Mouse (Mus musculus) stomach, embryonic 15.5 days (tissue): ENCODE data around the gene Muc3. TPM values are rescaled to one million over a fixed set of nuclear protein-coding genes. Genes with fewer than 3 reads are reported as not detected.
A peak's percentile ranks its signal among the peaks of the same experiment; 100 is the strongest.

Source experiments
- ATAC-seq: fragments of 200-750 bp; cut with Nextera tagmentation; 2 replicates; pipeline ENCODE4 v1.8.0; 2017; ENCODE audit warnings: low read depth, moderate number of reproducible peaks, moderate TSS enrichment; ENCODE audit not compliant: insufficient read depth, low FRiP score
- H3K27ac ChIP-seq: fragments of 300-500 bp; sonication (generic); 2 replicates; pipeline ENCODE4 v1.5.1; 2015; ENCODE audit warnings: mild to moderate bottlenecking, inconsistent platforms
- H3K27me3 ChIP-seq: fragments of 300-500 bp; sonication (generic); replicated peaks from 2 replicates; pipeline ENCODE4 v1.6.1; 2015; ENCODE audit warnings: inconsistent platforms
- H3K36me3 ChIP-seq: fragments of 300-500 bp; sonication (generic); 2 replicates; pipeline ENCODE4 v1.6.1; 2015; ENCODE audit warnings: inconsistent platforms
- H3K4me1 ChIP-seq: fragments of 300-500 bp; sonication (generic); 2 replicates; pipeline ENCODE4 v1.6.1; 2015; ENCODE audit warnings: inconsistent platforms
- H3K4me2 ChIP-seq: fragments of 300-500 bp; sonication (generic); 2 replicates; pipeline ENCODE4 v1.6.1; 2015; ENCODE audit warnings: mild to moderate bottlenecking, inconsistent platforms
- H3K4me3 ChIP-seq: fragments of 300-500 bp; sonication (generic); replicated peaks from 2 replicates; pipeline ENCODE4 v1.5.1; 2015; ENCODE audit warnings: inconsistent platforms
- H3K9ac ChIP-seq: fragments of 300-500 bp; sonication (generic); 2 replicates; pipeline ENCODE4 v1.6.1; 2015; ENCODE audit warnings: inconsistent platforms
- H3K9me3 ChIP-seq: fragments of 300-500 bp; sonication (generic); 2 replicates; pipeline ENCODE4 v1.6.1; 2016; ENCODE audit warnings: inconsistent platforms
- WGBS: fragments of 180-500 bp; shearing (Covaris S2); methylation state at CpG from one replicate; pipeline ENCODE4 v1.1.7; 2015; 5-methylcytosine and 5-hydroxymethylcytosine counted together
- polyA plus RNA-seq: library from polyadenylated mRNA; unstranded; fragments of >200 nt; fragmentation: Nextera tagmentation; extraction: Ambion mirVana; gene quantifications from 2 replicates; pipeline ENCODE4 v1.2.1, GENCODE M21; 2015

Muc3 gene
- polyA plus RNA-seq, 1 experiment from 2014 or later = 1.9 TPM

DNA sequence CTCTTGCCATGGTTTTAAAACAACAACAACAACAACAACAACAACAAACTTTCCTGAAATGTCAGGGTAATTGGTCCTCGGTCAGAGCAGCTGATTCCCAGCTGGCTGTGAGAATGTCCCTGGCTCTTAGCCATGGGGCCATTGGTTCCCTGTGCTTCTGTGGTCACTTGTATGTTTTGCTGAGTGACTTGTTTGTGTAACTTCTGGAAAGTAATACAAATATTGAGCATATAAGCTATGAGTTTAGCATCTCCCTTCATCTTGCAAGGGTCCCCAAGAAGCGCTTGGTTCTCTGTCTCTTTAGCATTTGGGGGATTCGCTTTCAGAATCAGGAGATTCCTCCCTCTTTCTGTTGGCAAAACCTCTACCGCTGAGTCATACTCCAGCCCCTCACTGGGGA lies 42.7 kb downstream of the Muc3 start:
- no peak for ATAC-seq
- Histone ChIP-seq H3K4me3 (no peak overlapping the region), H3K27me3 (no peaks in the 10 kb centered on the region), H3K27ac (no peak overlapping the region), H3K9ac (no peak overlapping the region), H3K4me1 (no peaks in the 10 kb centered on the region), H3K9me3 (no peaks in the 10 kb centered on the region), H3K36me3 (no peaks in the 10 kb centered on the region), H3K4me2 (no peak overlapping the region)
- 73% methylated on average over 4 of the region's 4 CpGs for WGBS

- Histone ChIP-seq H3K4me1 (no peaks in the 10 kb centered on the region), H3K9ac (no peak overlapping the region), H3K4me2 (no peak overlapping the region), H3K4me3 (no peak overlapping the region), H3K27ac (no peak overlapping the region), H3K27me3 (no peaks in the 10 kb centered on the region), H3K36me3 (no peaks in the 10 kb centered on the region), H3K9me3 (no peaks in the 10 kb centered on the region)
- WGBS = 91% methylated on average over 2 of the region's 2 CpGs
- no peak for ATAC-seq
These were observed 45.2 kb downstream of the Muc3 start for GRCm38 (mm10) chr5:137103969-137104368.

DNA sequence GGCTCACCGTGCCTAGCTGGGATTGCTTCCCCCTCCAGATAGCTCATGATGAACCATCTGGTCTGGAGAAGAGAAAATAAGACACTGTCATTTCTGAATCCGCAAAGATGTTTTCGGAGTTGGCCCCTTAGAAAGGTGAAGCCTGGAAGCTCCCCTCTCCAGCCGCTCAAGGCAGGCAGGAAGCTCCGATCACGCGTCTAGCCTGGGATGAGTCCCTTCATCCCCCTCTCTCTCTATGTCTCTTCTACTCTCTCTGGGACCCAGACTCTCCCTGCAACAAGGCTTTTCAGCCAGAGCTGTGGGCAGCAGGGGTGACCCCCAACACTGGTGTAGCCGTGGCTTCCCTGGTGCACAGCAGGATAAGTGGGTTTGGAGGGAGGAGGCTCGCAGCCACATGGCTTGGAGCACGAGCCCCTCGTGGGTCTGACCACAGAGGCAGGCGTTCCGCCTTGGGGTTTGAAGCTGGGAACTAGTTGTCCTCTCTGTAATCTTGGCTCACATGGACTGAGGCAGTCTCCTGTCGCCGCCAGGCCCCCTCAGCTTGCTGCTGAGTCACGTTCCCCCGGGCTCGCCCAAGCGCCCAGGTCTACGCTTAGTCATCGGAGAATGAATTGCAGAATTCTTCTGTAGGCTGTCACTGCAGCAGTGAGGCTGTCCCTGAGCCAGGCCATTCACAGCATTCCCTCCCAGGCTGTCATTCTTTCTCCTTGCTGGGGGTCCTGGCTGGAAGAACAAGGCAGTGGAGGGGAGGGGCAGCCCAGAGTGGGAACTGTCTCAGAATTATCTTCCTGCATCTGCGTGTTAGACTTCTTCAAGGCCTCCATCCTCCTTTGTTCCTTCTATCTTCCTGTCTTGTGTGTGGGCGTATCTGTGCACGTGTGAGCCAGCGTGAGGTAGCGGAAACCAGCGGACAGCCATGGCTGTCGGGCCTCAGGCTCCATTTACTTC lies 46.3 kb downstream of the Muc3 start:
- WGBS = 60% methylated on average over 28 of the region's 28 CpGs
- Histone ChIP-seq H3K27me3 (no peaks in the 10 kb centered on the region), H3K4me3 (no peak overlapping the region), H3K4me1 (no peaks in the 10 kb centered on the region), H3K9me3 (no peaks in the 10 kb centered on the region), H3K36me3 (no peaks in the 10 kb centered on the region), H3K4me2 (no peak overlapping the region), H3K27ac (no peak overlapping the region), H3K9ac (no peak overlapping the region)
- ATAC-seq = peak; percentile 82

DNA sequence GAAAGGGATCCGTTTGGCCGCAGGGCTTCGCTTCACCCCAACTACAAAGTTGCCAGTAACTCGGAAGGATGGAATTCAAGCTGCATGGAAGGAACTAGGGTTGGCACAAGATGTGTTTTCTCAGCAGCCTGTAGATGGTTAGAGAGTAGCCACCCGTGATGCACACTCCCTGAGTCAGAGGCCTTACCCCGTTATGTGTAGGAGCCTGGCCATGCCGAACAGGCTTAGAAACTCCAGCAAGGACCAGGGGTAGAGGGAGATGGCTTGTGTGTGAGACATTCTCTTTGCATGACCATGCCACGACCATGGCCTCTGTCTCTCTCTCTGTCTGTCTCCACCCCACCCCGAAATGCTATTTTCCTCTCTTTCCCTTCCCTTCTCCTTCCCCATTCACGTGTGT lies 47.0 kb downstream of the Muc3 start:
- Histone ChIP-seq H3K4me3 (no peak overlapping the region), H3K9ac (no peak overlapping the region), H3K9me3 (no peaks in the 10 kb centered on the region), H3K4me1 (no peaks in the 10 kb centered on the region), H3K27me3 (no peaks in the 10 kb centered on the region), H3K27ac (no peak overlapping the region), H3K4me2 (no peak overlapping the region), H3K36me3 (no peaks in the 10 kb centered on the region)
- WGBS = 75% methylated on average over 10 of the region's 10 CpGs
- no peak for ATAC-seq

GRCm38 (mm10) chr5:137100660-137101059 lies 48.5 kb downstream of the Muc3 start:
- 55% methylated on average over 4 of the region's 4 CpGs for WGBS
- Histone ChIP-seq H3K4me1 (no peaks in the 10 kb centered on the region), H3K9me3 (no peaks in the 10 kb centered on the region), H3K27ac (no peak overlapping the region), H3K27me3 (no peaks in the 10 kb centered on the region), H3K4me2 (no peak overlapping the region), H3K9ac (no peak overlapping the region), H3K4me3 (no peak overlapping the region), H3K36me3 (no peaks in the 10 kb centered on the region)
- ATAC-seq = no peak

- no peak for ATAC-seq
- H3K9ac ChIP-seq = no peak overlapping the region
- WGBS = 57% methylated on average over 11 of the region's 11 CpGs
These were observed 50.7 kb downstream of the Muc3 start for GRCm38 (mm10) chr5:137098418-137098817.

DNA sequence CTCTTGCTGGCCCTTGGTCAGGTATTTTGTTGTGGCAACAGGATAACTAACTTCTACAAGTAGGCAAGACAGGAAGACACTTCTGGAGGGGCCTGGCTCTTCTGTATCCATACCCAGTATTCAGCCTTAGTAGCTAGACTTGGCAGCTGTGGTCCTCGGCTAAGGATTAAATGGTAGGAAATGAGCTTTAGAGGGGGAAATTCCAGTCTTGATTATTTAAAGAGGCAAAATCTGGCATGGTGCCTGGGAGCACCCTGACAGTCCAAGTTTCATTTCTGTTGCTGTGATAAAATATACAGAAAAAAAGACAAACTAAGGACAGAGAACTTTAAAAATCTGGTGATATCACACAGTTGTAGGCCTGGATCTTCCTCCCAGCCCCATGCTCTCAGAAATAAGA lies 53.1 kb downstream of the Muc3 start:
- Histone ChIP-seq H3K27me3 (no peaks in the 10 kb centered on the region), H3K9me3 (no peaks in the 10 kb centered on the region), H3K9ac (no peak overlapping the region), H3K4me2 (no peak overlapping the region), H3K36me3 (no peaks in the 10 kb centered on the region), H3K4me3 (no peak overlapping the region), H3K27ac (peak overlapping the region; percentile 37; the same call in 1 of the 2 replicates), H3K4me1 (no peaks in the 10 kb centered on the region)
- no peak for ATAC-seq
- 25% methylated on average over 1 of the region's 1 CpGs for WGBS

More at GRCm38 (mm10) chr5:137098418-137098817, 50.7 kb downstream of the Muc3 start:
- no peaks in the 10 kb centered on the region for H3K27me3 ChIP-seq
- H3K9me3 ChIP-seq = no peaks in the 10 kb centered on the region
- no peaks in the 10 kb centered on the region for H3K36me3 ChIP-seq
- no peak overlapping the region for H3K4me3 ChIP-seq
- H3K27ac ChIP-seq = no peak overlapping the region
- no peak overlapping the region for H3K4me2 ChIP-seq
- H3K4me1 ChIP-seq = no peaks in the 10 kb centered on the region

- H3K9me3 ChIP-seq = no peaks in the 10 kb centered on the region
- H3K4me2 ChIP-seq = no peak overlapping the region
- H3K4me1 ChIP-seq = no peaks in the 10 kb centered on the region
- no peaks in the 10 kb centered on the region for H3K36me3 ChIP-seq
- H3K9ac ChIP-seq = no peak overlapping the region
- ATAC-seq = no peak
- no peaks in the 10 kb centered on the region for H3K27me3 ChIP-seq
- H3K4me3 ChIP-seq = no peak overlapping the region
- 86% methylated on average over 10 of the region's 10 CpGs for WGBS
- H3K27ac ChIP-seq = no peak overlapping the region
These were observed 54.0 kb downstream of the Muc3 start for GRCm38 (mm10) chr5:137095135-137095534.

GRCm38 (mm10) chr5:137093720-137094119 lies 55.4 kb downstream of the Muc3 start:
- no peak overlapping the region for H3K4me2 ChIP-seq
- no peak overlapping the region for H3K9ac ChIP-seq
- no peaks in the 10 kb centered on the region for H3K27me3 ChIP-seq
- no peak overlapping the region for H3K4me3 ChIP-seq
- H3K9me3 ChIP-seq = no peaks in the 10 kb centered on the region
- WGBS = 72% methylated on average over 9 of the region's 9 CpGs
- ATAC-seq = no peak
- H3K27ac ChIP-seq = no peak overlapping the region
- no peaks in the 10 kb centered on the region for H3K36me3 ChIP-seq
- H3K4me1 ChIP-seq = no peaks in the 10 kb centered on the region

DNA sequence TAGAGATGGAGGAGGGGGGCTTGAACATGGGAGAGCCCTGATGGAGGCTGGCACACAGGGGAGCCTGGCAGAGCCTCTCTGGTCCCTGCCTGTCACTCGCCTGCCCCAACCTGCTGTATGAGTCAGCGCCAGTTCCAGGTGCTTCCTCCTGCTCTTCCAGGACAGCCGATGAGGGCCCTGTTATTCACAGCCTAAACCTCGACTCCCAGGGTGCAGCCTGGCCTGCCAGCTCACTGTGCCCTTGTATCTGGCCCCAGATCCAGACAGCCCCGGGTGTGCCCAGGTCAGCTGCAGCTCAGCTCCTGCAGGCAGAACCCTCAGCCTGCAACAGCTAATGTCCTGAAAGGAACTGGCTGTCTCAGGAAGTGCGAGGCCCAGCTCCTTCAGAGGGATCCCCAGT lies 57.6 kb downstream of the Muc3 start:
- no peaks in the 10 kb centered on the region for H3K9me3 ChIP-seq
- no peaks in the 10 kb centered on the region for H3K27me3 ChIP-seq
- peak overlapping the region; percentile 38 for H3K27ac ChIP-seq
- no peak overlapping the region for H3K4me3 ChIP-seq
- H3K4me2 ChIP-seq = no peak overlapping the region
- H3K36me3 ChIP-seq = no peaks in the 10 kb centered on the region
- H3K4me1 ChIP-seq = no peaks in the 10 kb centered on the region
- no peak overlapping the region for H3K9ac ChIP-seq
- no peak for ATAC-seq
- WGBS = 65% methylated on average over 6 of the region's 6 CpGs

DNA sequence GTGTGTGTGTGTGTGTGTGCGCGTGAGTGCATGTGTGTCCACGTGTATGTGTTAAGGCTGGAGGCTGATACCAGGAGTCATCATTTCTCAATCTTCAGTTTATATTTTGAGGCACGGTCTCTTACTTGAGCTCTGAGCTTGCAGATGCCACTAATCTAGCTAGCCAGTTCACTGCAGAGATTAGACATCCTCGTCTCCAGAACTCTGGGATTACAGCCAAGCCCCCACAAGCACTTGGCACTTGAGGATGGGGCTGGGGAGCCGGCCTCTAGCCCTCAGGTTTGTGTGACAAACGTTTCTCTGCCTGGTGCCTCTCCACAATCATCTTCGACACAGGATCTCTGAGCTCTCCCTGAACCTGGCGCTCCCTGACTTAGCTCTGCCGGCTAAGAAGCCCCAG lies 58.3 kb downstream of the Muc3 start:
- 71% methylated on average over 10 of the region's 10 CpGs for WGBS
- Histone ChIP-seq H3K36me3 (no peaks in the 10 kb centered on the region), H3K27ac (no peak overlapping the region), H3K4me3 (no peak overlapping the region), H3K27me3 (no peaks in the 10 kb centered on the region), H3K9me3 (no peaks in the 10 kb centered on the region), H3K9ac (no peak overlapping the region), H3K4me1 (no peaks in the 10 kb centered on the region), H3K4me2 (no peak overlapping the region)
- ATAC-seq = no peak

DNA sequence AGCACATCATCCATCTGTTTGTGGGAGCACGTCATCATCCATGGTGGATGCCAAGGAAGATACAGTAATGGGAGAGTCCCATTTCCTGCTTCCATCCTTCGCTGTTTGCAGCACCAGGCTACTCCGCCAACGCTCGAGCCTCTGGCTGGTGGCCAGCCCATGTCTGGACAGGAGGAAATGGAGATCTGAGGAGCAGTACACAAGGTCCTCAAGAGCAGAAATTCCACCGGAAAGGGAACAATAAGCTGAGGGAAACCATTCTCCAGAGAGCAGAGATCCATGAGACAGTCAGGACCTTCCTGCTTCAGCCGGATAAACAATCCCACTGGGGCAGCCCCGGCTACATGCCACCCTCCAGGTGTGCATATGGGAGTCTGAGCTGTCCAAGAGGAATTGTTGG lies 61.7 kb downstream of the Muc3 start:
- Histone ChIP-seq H3K4me2 (no peak overlapping the region), H3K36me3 (no peaks in the 10 kb centered on the region), H3K27ac (no peak overlapping the region), H3K4me1 (no peaks in the 10 kb centered on the region), H3K9me3 (no peaks in the 10 kb centered on the region), H3K27me3 (no peaks in the 10 kb centered on the region), H3K4me3 (no peak overlapping the region), H3K9ac (no peak overlapping the region)
- WGBS = 88% methylated on average over 8 of the region's 8 CpGs
- no peak for ATAC-seq
